Mouse (Mus musculus): Measurements from ENCODE around the gene Rtn3.

DNA sequence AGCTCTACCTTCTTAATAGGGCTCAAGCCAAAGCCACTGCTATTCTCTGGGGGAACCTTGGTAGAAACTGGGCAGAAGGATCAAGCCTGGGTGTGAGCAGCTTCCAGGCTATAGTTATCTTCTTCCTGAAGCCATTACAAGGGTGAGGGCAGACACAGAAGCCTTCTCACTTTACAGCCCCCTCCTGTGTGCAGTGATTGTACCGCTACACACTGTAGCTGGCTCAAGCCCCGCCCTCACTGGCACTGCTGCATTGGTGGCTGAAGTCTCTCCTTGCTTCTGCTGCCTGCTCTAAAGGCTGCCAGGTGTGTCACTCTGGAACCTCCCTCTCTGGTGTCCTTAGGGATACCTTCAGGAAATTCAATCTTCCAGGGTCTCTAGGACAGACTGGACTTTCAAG lies 70.7 kb downstream of the Rtn3 start:
- TF ChIP-seq CTCF (IDR thresholded peaks at IDR 0.05; ENCODE audit: control insufficient read depth, insufficient read depth, insufficient read length) (no peak), MYOG (IDR thresholded peaks at IDR 0.05; ENCODE audit: control insufficient read depth, extremely low read depth, insufficient read length) (no peak), MAX (IDR thresholded peaks at IDR 0.05) (no peak)

Data from C2C12 (cell line).